In genomic region chr11:88530032-88530431, GRCm38 (mm10) we compare ENCODE assay signal across 23 mouse cellular contexts.
DNase-seq lines count a peak whose midpoint lies in the region; ATAC-seq and TF ChIP-seq lines count a peak whose summit lies in the region.
"Had no signal": no experiment of that assay in that cellular context is flagged by ENCODE, and none has a peak within 500 bp of the region (broad histone marks: within the 10 kb centered on the region; RNA-seq: fewer than 3 reads in every experiment).

No protein-coding gene starts in this region.

- H3K4me3 ChIP-seq in heart, embryonic 10.5 days = no peak overlapping the region
- H3K4me3 ChIP-seq in hindbrain, embryonic 14.5 days (replicated peaks; ENCODE audit: low read length) = no peak overlapping the region
- H3K4me3 ChIP-seq in hindbrain, embryonic 12.5 days = no peak overlapping the region
- H3K4me3 ChIP-seq in MEL (ENCODE audit: control insufficient read depth in 1 of 2, insufficient read depth in 1 of 2, low read depth in 2 of 2, low read length in 2 of 2) = no peak overlapping the region
- H3K4me3 ChIP-seq in hindbrain, embryonic 16.5 days (ENCODE audit: low read length) = no peak overlapping the region
- H3K4me3 ChIP-seq: limb, embryonic 13.5 days had no signal

- H3K9me3 ChIP-seq in heart, embryonic 10.5 days = no peaks in the 10 kb centered on the region
- H3K9me3 ChIP-seq in hindbrain, embryonic 14.5 days (ENCODE audit: control insufficient read depth, low read length) = no peaks in the 10 kb centered on the region
- H3K9me3 ChIP-seq in hindbrain, embryonic 12.5 days (replicated peaks) = no peaks in the 10 kb centered on the region
- H3K9me3 ChIP-seq in MEL (replicated peaks; ENCODE audit: insufficient read depth, low read length) = no peaks in the 10 kb centered on the region
- H3K9me3 ChIP-seq in hindbrain, embryonic 16.5 days (ENCODE audit: control insufficient read depth, low read length) = no peaks in the 10 kb centered on the region
- H3K9me3 ChIP-seq: limb, embryonic 13.5 days had no signal

- WGBS in heart, embryonic 10.5 days = 49% methylated on average over 4 of the region's 4 CpGs
- WGBS in hindbrain, embryonic 14.5 days = 86% methylated on average over 4 of the region's 4 CpGs
- 89% methylated on average over 4 of the region's 4 CpGs for WGBS in hindbrain, embryonic 12.5 days
- WGBS in hindbrain, embryonic 16.5 days = 92% methylated on average over 4 of the region's 4 CpGs

- TF ChIP-seq EP300 in MEL (IDR thresholded peaks at IDR 0.05; ENCODE audit: low read depth in 1 of 2, low read length in 2 of 2) = no peak

- peaks cover 4% of the 10 kb centered on the region; the same call in 1 of the 2 replicates for H3K36me3 ChIP-seq in heart, embryonic 10.5 days
- H3K36me3 ChIP-seq in hindbrain, embryonic 14.5 days (replicated peaks; ENCODE audit: control insufficient read depth, insufficient read depth) = no peaks in the 10 kb centered on the region
- no peaks in the 10 kb centered on the region for H3K36me3 ChIP-seq in hindbrain, embryonic 12.5 days
- peaks cover 0 to 1% of the 10 kb centered on the region in 2 experiments; a peak in 3 of 4 replicates for H3K36me3 ChIP-seq in MEL (ENCODE audit: control insufficient read depth in 1 of 2, insufficient read depth in 2 of 2, low read length in 2 of 2)
- no peaks in the 10 kb centered on the region for H3K36me3 ChIP-seq in hindbrain, embryonic 16.5 days (ENCODE audit: control insufficient read depth, insufficient read depth, low read length)
- H3K36me3 ChIP-seq: limb, embryonic 13.5 days had no signal

- no peak for TF ChIP-seq POLR2A in MEL (IDR thresholded peaks at IDR 0.05; ENCODE audit: control insufficient read depth in 1 of 2, insufficient read depth in 1 of 2, low read depth in 1 of 2, low read length in 2 of 2, poor library complexity in 1 of 2)

- no peaks in the 10 kb centered on the region for H3K79me2 ChIP-seq in MEL (ENCODE audit: control insufficient read depth, insufficient read depth, low read length, poor library complexity)

- peaks cover 67% of the 10 kb centered on the region for H3K4me1 ChIP-seq in heart, embryonic 10.5 days
- H3K4me1 ChIP-seq in hindbrain, embryonic 14.5 days (replicated peaks; ENCODE audit: control insufficient read depth, insufficient read depth, low read length) = peaks cover 68% of the 10 kb centered on the region
- H3K4me1 ChIP-seq in hindbrain, embryonic 12.5 days = peaks cover 67% of the 10 kb centered on the region
- H3K4me1 ChIP-seq in MEL (ENCODE audit: control insufficient read depth in 1 of 2, insufficient read depth in 2 of 2, low read length in 2 of 2) = peaks cover 2 to 5% of the 10 kb centered on the region in 2 experiments
- H3K4me1 ChIP-seq in hindbrain, embryonic 16.5 days (ENCODE audit: control insufficient read depth, insufficient read depth, low read depth, low read length) = peaks cover 51% of the 10 kb centered on the region

- no peak for TF ChIP-seq CTCF in MEL (IDR thresholded peaks at IDR 0.05 in 2 of 3, conservative IDR thresholded peaks at IDR 0.05 in 1 of 3; ENCODE audit: control insufficient read depth in 1 of 3, insufficient read depth in 1 of 3, low read depth in 2 of 3, low read length in 3 of 3, poor library complexity in 1 of 3, severe bottlenecking in 1 of 3)

- intact Hi-C loops in heart, postnatal 10 days (cut with DNase I) = no loop called here

- H3K27me3 ChIP-seq in heart, embryonic 10.5 days (ENCODE audit: insufficient read depth, poor library complexity, severe bottlenecking) = no peaks in the 10 kb centered on the region
- no peaks in the 10 kb centered on the region for H3K27me3 ChIP-seq in hindbrain, embryonic 14.5 days (ENCODE audit: control insufficient read depth, insufficient read depth, low read length)
- H3K27me3 ChIP-seq in hindbrain, embryonic 12.5 days = no peaks in the 10 kb centered on the region
- no peaks in the 10 kb centered on the region for H3K27me3 ChIP-seq in MEL (ENCODE audit: control insufficient read depth in 1 of 2, insufficient read depth in 2 of 2, low read length in 2 of 2)
- H3K27me3 ChIP-seq in hindbrain, embryonic 16.5 days (replicated peaks; ENCODE audit: control insufficient read depth, insufficient read depth, low read length) = no peaks in the 10 kb centered on the region
- H3K27me3 ChIP-seq: CH12.LX; limb, embryonic 13.5 days had no signal

- H3K27ac ChIP-seq in heart, embryonic 10.5 days = peak overlapping the region; percentile 16; the same call in 1 of the 2 replicates
- peak overlapping the region; percentile 27; the same call in 1 of the 2 replicates for H3K27ac ChIP-seq in hindbrain, embryonic 14.5 days
- no peak overlapping the region for H3K27ac ChIP-seq in hindbrain, embryonic 12.5 days
- H3K27ac ChIP-seq in MEL (ENCODE audit: control insufficient read depth, low read depth, low read length) = no peak overlapping the region
- 0 out of 2 replicates have a peak overlapping the region, but pooled peaks have one; percentile 18 for H3K27ac ChIP-seq in hindbrain, embryonic 16.5 days (ENCODE audit: low read depth, low read length)
- H3K27ac ChIP-seq: limb, embryonic 13.5 days had no signal

- no peak overlapping the region for H3K4me2 ChIP-seq in hindbrain, embryonic 14.5 days (replicated peaks)
- no peak overlapping the region for H3K4me2 ChIP-seq in hindbrain, embryonic 12.5 days (replicated peaks)
- H3K4me2 ChIP-seq in hindbrain, embryonic 16.5 days (ENCODE audit: low read length) = no peak overlapping the region
- H3K4me2 ChIP-seq: limb, embryonic 13.5 days; lung, embryonic 14.5 days had no signal

- DNase-seq in heart, embryonic 10.5 days (ENCODE audit: low spot score) = no peak
- no peak for DNase-seq in heart, postnatal 10 days
- DNase-seq in hindbrain, embryonic 14.5 days (ENCODE audit: low spot score) = no peak
- no peak for DNase-seq in MEL (ENCODE audit: low read depth, low spot score)
- DNase-seq in kidney, adult 8-10 months = no peak
- DNase-seq in B cell, adult 2 months = no peak
- DNase-seq: adrenal gland, postnatal 25 days; cerebellum, adult 18-20 months; cerebellum, postnatal 25 days; embryo, embryonic 11 days; gastrocnemius, postnatal 10 days; heart, postnatal 4 days; kidney, adult 11 months; kidney, postnatal 10 days; layer of hippocampus, postnatal 36 days; lung, embryonic 14.5 days; lung, postnatal 4 days; retina, postnatal 1 day; thymus, adult 2 months had no signal

- no peak for ATAC-seq in hindbrain, embryonic 14.5 days (ENCODE audit: low FRiP score)
- no peak for ATAC-seq in hindbrain, embryonic 12.5 days (ENCODE audit: low FRiP score)
- no peak for ATAC-seq in hindbrain, embryonic 16.5 days

- no peak for TF ChIP-seq RAD21 in MEL (IDR thresholded peaks at IDR 0.05; ENCODE audit: low read depth, low read length)

- H3K9ac ChIP-seq in hindbrain, embryonic 14.5 days = no peak overlapping the region
- H3K9ac ChIP-seq in hindbrain, embryonic 12.5 days = no peak overlapping the region
- H3K9ac ChIP-seq in MEL (ENCODE audit: control insufficient read depth, low read depth, low read length, poor library complexity, severe bottlenecking) = no peak overlapping the region
- no peak overlapping the region for H3K9ac ChIP-seq in hindbrain, embryonic 16.5 days (ENCODE audit: low read depth, low read length)
- H3K9ac ChIP-seq: limb, embryonic 13.5 days; lung, embryonic 14.5 days had no signal

TF ChIP-seq in MEL, 35 proteins besides CTCF, POLR2A, EP300 and RAD21:
- 0 out of 2 replicates have a peak, but pooled peaks have one; percentile 15 for TF ChIP-seq TCF12 (IDR thresholded peaks at IDR 0.05; ENCODE audit: low read depth, low read length)
- no peak for TF ChIP-seq ZC3H11A (IDR thresholded peaks at IDR 0.05; ENCODE audit: low read depth, low read length)

Comparison
In these comparisons a context has a peak if more than half of its experiments do, and no peak if none do; other contexts are left out.
1. H3K27ac ChIP-seq: peak in heart, embryonic 10.5 days (single experiment), hindbrain, embryonic 14.5 days (single experiment) and hindbrain, embryonic 16.5 days (single experiment); none in hindbrain, embryonic 12.5 days (single experiment) and MEL (single experiment).